In the genomic region with DNA sequence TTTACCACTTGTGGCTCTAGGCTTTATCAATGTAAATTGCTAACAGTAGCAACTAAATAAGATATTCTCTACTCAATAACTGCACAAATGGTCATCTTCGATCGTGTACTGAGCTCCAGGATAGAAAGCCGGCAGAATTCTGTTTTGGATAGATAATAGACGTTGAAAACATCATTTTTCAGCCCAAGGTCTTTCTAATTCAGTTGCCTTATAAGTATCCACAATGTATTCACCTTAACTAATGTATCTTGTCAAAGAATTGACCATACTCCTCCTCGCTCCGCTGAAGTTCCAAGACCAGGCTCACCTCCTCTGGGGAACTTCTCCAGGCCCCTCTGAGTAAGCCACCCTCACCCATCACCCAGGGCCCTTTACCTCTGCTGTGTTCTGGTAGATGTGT, we compare ENCODE assay signal across 8 mouse cellular contexts. TPM values are rescaled to one million over a fixed set of nuclear protein-coding genes. Genes with fewer than 3 reads are reported as not detected.
A peak's percentile ranks its signal among the peaks of the same experiment; 100 is the strongest.
DNase-seq lines count a peak whose midpoint lies in the region; ATAC-seq and TF ChIP-seq lines count a peak whose summit lies in the region.

No protein-coding gene starts in this region.

- peak overlapping the region; percentile 89 for H3K4me3 ChIP-seq in kidney, embryonic 15.5 days (replicated peaks)
- peak overlapping the region; percentile 90 for H3K4me3 ChIP-seq in embryonic facial prominence, embryonic 11.5 days (ENCODE audit: low read depth, low read length)
- peak overlapping the region; percentile 84 for H3K4me3 ChIP-seq in hindbrain, postnatal 0 days (ENCODE audit: low read length)
- peak overlapping the region; percentile 96 for H3K4me3 ChIP-seq in midbrain, embryonic 15.5 days

- no peak for ATAC-seq in kidney, embryonic 15.5 days (replicated peaks; ENCODE audit: low FRiP score)
- ATAC-seq in embryonic facial prominence, embryonic 11.5 days (replicated peaks; ENCODE audit: insufficient number of reproducible peaks, low FRiP score, low TSS enrichment, low read depth): no peak
- ATAC-seq in hindbrain, postnatal 0 days: no peak
- ATAC-seq in midbrain, embryonic 15.5 days (replicated peaks): no peak
- no peak for ATAC-seq in CD4-positive, CD25-positive, alpha-beta regulatory T cell, adult 4 months

- H3K27ac ChIP-seq in kidney, embryonic 15.5 days: no peak overlapping the region
- no peak overlapping the region for H3K27ac ChIP-seq in embryonic facial prominence, embryonic 11.5 days (replicated peaks; ENCODE audit: low read depth, low read length)
- no peak overlapping the region for H3K27ac ChIP-seq in hindbrain, postnatal 0 days
- no peak overlapping the region for H3K27ac ChIP-seq in midbrain, embryonic 15.5 days

- H3K4me2 ChIP-seq in kidney, embryonic 15.5 days: peak overlapping the region; percentile 89
- H3K4me2 ChIP-seq in embryonic facial prominence, embryonic 11.5 days (ENCODE audit: low read depth, low read length): peak overlapping the region; percentile 67
- H3K4me2 ChIP-seq in hindbrain, postnatal 0 days (ENCODE audit: low read depth, low read length): peak overlapping the region; percentile 74
- peak overlapping the region; percentile 63 for H3K4me2 ChIP-seq in midbrain, embryonic 15.5 days

- peaks cover 15% of the 10 kb centered on the region for H3K4me1 ChIP-seq in kidney, embryonic 15.5 days
- no peaks in the 10 kb centered on the region for H3K4me1 ChIP-seq in embryonic facial prominence, embryonic 11.5 days (ENCODE audit: control insufficient read depth, insufficient read depth, low read length)
- H3K4me1 ChIP-seq in hindbrain, postnatal 0 days (ENCODE audit: insufficient read depth, low read length): no peaks in the 10 kb centered on the region
- peaks cover 26% of the 10 kb centered on the region for H3K4me1 ChIP-seq in midbrain, embryonic 15.5 days

- H3K27me3 ChIP-seq in kidney, embryonic 15.5 days: no peaks in the 10 kb centered on the region
- H3K27me3 ChIP-seq in embryonic facial prominence, embryonic 11.5 days (ENCODE audit: control insufficient read depth, insufficient read depth, low read length): no peaks in the 10 kb centered on the region
- no peaks in the 10 kb centered on the region for H3K27me3 ChIP-seq in hindbrain, postnatal 0 days (ENCODE audit: insufficient read depth, low read length)
- H3K27me3 ChIP-seq in midbrain, embryonic 15.5 days (replicated peaks): no peaks in the 10 kb centered on the region

- no peak for TF ChIP-seq CTCF in hindbrain, postnatal 0 days (IDR thresholded peaks at IDR 0.05; ENCODE audit: low read depth)

- H3K36me3 ChIP-seq in kidney, embryonic 15.5 days: peaks cover 15% of the 10 kb centered on the region
- peaks cover 8% of the 10 kb centered on the region for H3K36me3 ChIP-seq in embryonic facial prominence, embryonic 11.5 days (replicated peaks; ENCODE audit: control insufficient read depth, insufficient read depth, low read depth, low read length)
- H3K36me3 ChIP-seq in hindbrain, postnatal 0 days (ENCODE audit: insufficient read depth, low read length): peaks cover 7% of the 10 kb centered on the region; the same call in 1 of the 2 replicates
- H3K36me3 ChIP-seq in midbrain, embryonic 15.5 days (replicated peaks): peaks cover 11% of the 10 kb centered on the region; the same call in 1 of the 2 replicates

- H3K9ac ChIP-seq in kidney, embryonic 15.5 days: 0 out of 2 replicates have a peak overlapping the region, but pooled peaks have one; percentile 85
- H3K9ac ChIP-seq in embryonic facial prominence, embryonic 11.5 days (replicated peaks; ENCODE audit: low read length): peak overlapping the region; percentile 39; the same call in 1 of the 2 replicates
- peak overlapping the region; percentile 74 for H3K9ac ChIP-seq in hindbrain, postnatal 0 days (replicated peaks; ENCODE audit: low read length)
- peak overlapping the region; percentile 86 for H3K9ac ChIP-seq in midbrain, embryonic 15.5 days

- DNase-seq in kidney, postnatal 25 days: no peak
- DNase-seq in embryonic facial prominence, embryonic 11.5 days (ENCODE audit: low spot score): no peak
- DNase-seq in hindbrain, postnatal 0 days (ENCODE audit: low spot score): no peak
- no peak for DNase-seq in adrenal gland, postnatal 25 days
- no peak for DNase-seq in layer of hippocampus, adult 11-12 months (ENCODE audit: low spot score)

- no peaks in the 10 kb centered on the region for H3K9me3 ChIP-seq in kidney, embryonic 15.5 days (replicated peaks)
- no peaks in the 10 kb centered on the region for H3K9me3 ChIP-seq in embryonic facial prominence, embryonic 11.5 days (replicated peaks; ENCODE audit: control insufficient read depth, low read length)
- H3K9me3 ChIP-seq in hindbrain, postnatal 0 days (ENCODE audit: low read length): no peaks in the 10 kb centered on the region
- H3K9me3 ChIP-seq in midbrain, embryonic 15.5 days: no peaks in the 10 kb centered on the region

- WGBS in kidney, embryonic 15.5 days: 48% methylated on average over 6 of the region's 6 CpGs
- 53% methylated on average over 6 of the region's 6 CpGs for WGBS in embryonic facial prominence, embryonic 11.5 days
- 40% methylated on average over 6 of the region's 6 CpGs for WGBS in hindbrain, postnatal 0 days
- WGBS in midbrain, embryonic 15.5 days: 41% methylated on average over 6 of the region's 6 CpGs

RNA-seq across cellular contexts. Expression of gene Ypel1, which starts 1.2 kb away (rescaled TPM):
- polyA plus RNA-seq in kidney, embryonic 15.5 days (2015; fragmentation: Nextera tagmentation; extraction: Ambion mirVana): 37.8 and 43.5 TPM in 2 replicates
- 97.1 and 108 TPM in 2 replicates for polyA plus RNA-seq in embryonic facial prominence, embryonic 11.5 days (2014; fragmentation: Nextera tagmentation; extraction: Ambion mirVana)
- 39.8 and 41.9 TPM in 2 replicates for total RNA-seq in hindbrain, postnatal 0 days (2014; rRNA removed)
- polyA plus RNA-seq in hindbrain, postnatal 0 days (2015; fragmentation: Nextera tagmentation; extraction: Ambion mirVana): 66.3 and 66.8 TPM in 2 replicates
- polyA plus RNA-seq in midbrain, embryonic 15.5 days (2015; fragmentation: Nextera tagmentation; extraction: Ambion mirVana): 167 and 172 TPM in 2 replicates
- polyA plus RNA-seq in CD4-positive, CD25-positive, alpha-beta regulatory T cell, adult 4 months (2017; shearing (Covaris generic)): 1 to 10 TPM; 7.5 to 10.0 TPM
- 10.0 and 11.7 TPM in 2 replicates for total RNA-seq in adrenal gland, postnatal 25 days (2021)

RNA-seq across cellular contexts. Expression of gene Ppil2, which starts 40.3 kb away (rescaled TPM):
- polyA plus RNA-seq in kidney, embryonic 15.5 days (2015; fragmentation: Nextera tagmentation; extraction: Ambion mirVana): 134 and 145 TPM in 2 replicates
- 129 and 142 TPM in 2 replicates for polyA plus RNA-seq in embryonic facial prominence, embryonic 11.5 days (2014; fragmentation: Nextera tagmentation; extraction: Ambion mirVana)
- total RNA-seq in hindbrain, postnatal 0 days (2014; rRNA removed): 93.7 and 98.4 TPM in 2 replicates
- polyA plus RNA-seq in hindbrain, postnatal 0 days (2015; fragmentation: Nextera tagmentation; extraction: Ambion mirVana): 102 and 106 TPM in 2 replicates
- 146 and 156 TPM in 2 replicates for polyA plus RNA-seq in midbrain, embryonic 15.5 days (2015; fragmentation: Nextera tagmentation; extraction: Ambion mirVana)
- polyA plus RNA-seq in CD4-positive, CD25-positive, alpha-beta regulatory T cell, adult 4 months (2017; shearing (Covaris generic)): 100 to 1,000 TPM; 221 to 254 TPM
- 101 and 118 TPM in 2 replicates for total RNA-seq in adrenal gland, postnatal 25 days (2021)

RNA-seq across cellular contexts. Expression of gene 2610318N02Rik, which starts 54.3 kb away (rescaled TPM):
- polyA plus RNA-seq in kidney, embryonic 15.5 days (2015; fragmentation: Nextera tagmentation; extraction: Ambion mirVana): 57.0 and 57.7 TPM in 2 replicates
- 107 and 108 TPM in 2 replicates for polyA plus RNA-seq in embryonic facial prominence, embryonic 11.5 days (2014; fragmentation: Nextera tagmentation; extraction: Ambion mirVana)
- total RNA-seq in hindbrain, postnatal 0 days (2014; rRNA removed): 4.2 and 6.8 TPM in 2 replicates
- 8.2 and 9.5 TPM in 2 replicates for polyA plus RNA-seq in hindbrain, postnatal 0 days (2015; fragmentation: Nextera tagmentation; extraction: Ambion mirVana)
- 15.2 and 15.6 TPM in 2 replicates for polyA plus RNA-seq in midbrain, embryonic 15.5 days (2015; fragmentation: Nextera tagmentation; extraction: Ambion mirVana)
- polyA plus RNA-seq in CD4-positive, CD25-positive, alpha-beta regulatory T cell, adult 4 months (2017; shearing (Covaris generic)): 1 to 10 TPM; 3.7 to 5.4 TPM
- total RNA-seq in adrenal gland, postnatal 25 days (2021): 1.5 TPM in 1 of 2 replicates, not detected in the other
